Mouse (Mus musculus): ENCODE measurements around the gene Tmem19. TPM values are rescaled to one million over a fixed set of nuclear protein-coding genes. Genes with fewer than 3 reads are reported as not detected.

Tmem19 gene
- polyA plus RNA-seq, 1 experiment from 2014 or later: 34.1 TPM

GRCm38 (mm10) chr10:115314582-115315452 is 47.5 kb downstream of the Tmem19 start:
- Histone ChIP-seq H3K27ac (ENCODE audit: low read depth, low read length) (peak overlapping the region; percentile 93), H3K4me1 (ENCODE audit: control insufficient read depth, insufficient read depth, low read depth, low read length) (peaks cover 27% of the 10 kb centered on the region), H3K4me3 (ENCODE audit: low read length) (peak overlapping the region; percentile 76), H3K4me2 (ENCODE audit: low read length) (peak overlapping the region; percentile 81), H3K36me3 (ENCODE audit: control insufficient read depth, insufficient read depth, low read length) (no peaks in the 10 kb centered on the region), H3K27me3 (replicated peaks; ENCODE audit: control insufficient read depth, insufficient read depth, low read length) (no peaks in the 10 kb centered on the region), H3K9ac (ENCODE audit: low read depth, low read length) (peak overlapping the region; percentile 95), H3K9me3 (ENCODE audit: control insufficient read depth, low read length) (no peaks in the 10 kb centered on the region)
- ATAC-seq: peak; percentile 71
- 1% methylated on average over 35 of the region's 73 CpGs for WGBS

DNA sequence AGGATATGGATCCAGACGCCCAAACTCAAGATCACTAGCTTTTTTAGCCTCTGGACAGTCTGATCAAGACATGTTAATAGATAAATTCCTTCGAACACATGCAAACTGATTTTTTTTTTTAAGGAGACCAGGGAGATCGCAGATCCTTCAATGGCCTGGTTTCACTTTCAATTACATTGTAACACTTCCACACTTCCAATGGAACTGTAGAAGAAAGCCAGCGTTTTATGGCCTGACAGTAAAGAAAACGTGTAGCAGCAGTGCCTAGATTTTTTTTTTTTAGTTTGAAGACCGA is 48.1 kb downstream of the Tmem19 start:
- Histone ChIP-seq H3K9ac (ENCODE audit: low read depth, low read length) (peak overlapping the region; percentile 95), H3K4me2 (ENCODE audit: low read length) (peak overlapping the region; percentile 81), H3K36me3 (ENCODE audit: control insufficient read depth, insufficient read depth, low read length) (no peaks in the 10 kb centered on the region), H3K4me1 (ENCODE audit: control insufficient read depth, insufficient read depth, low read depth, low read length) (peaks cover 27% of the 10 kb centered on the region), H3K4me3 (ENCODE audit: low read length) (peak overlapping the region; percentile 76), H3K9me3 (ENCODE audit: control insufficient read depth, low read length) (no peaks in the 10 kb centered on the region), H3K27me3 (replicated peaks; ENCODE audit: control insufficient read depth, insufficient read depth, low read length) (no peaks in the 10 kb centered on the region), H3K27ac (ENCODE audit: low read depth, low read length) (no peak overlapping the region)
- WGBS: 20% methylated on average over 6 of the region's 6 CpGs
- ATAC-seq: no peak

- H3K9ac ChIP-seq (ENCODE audit: low read depth, low read length): peak overlapping the region; percentile 95
- no peak overlapping the region for H3K27ac ChIP-seq (ENCODE audit: low read depth, low read length)
- H3K4me2 ChIP-seq (ENCODE audit: low read length): peak overlapping the region; percentile 81
- ATAC-seq: no peak
- no peaks in the 10 kb centered on the region for H3K36me3 ChIP-seq (ENCODE audit: control insufficient read depth, insufficient read depth, low read length)
- H3K27me3 ChIP-seq (replicated peaks; ENCODE audit: control insufficient read depth, insufficient read depth, low read length): no peaks in the 10 kb centered on the region
- H3K9me3 ChIP-seq (ENCODE audit: control insufficient read depth, low read length): no peaks in the 10 kb centered on the region
- 61% methylated on average over 14 of the region's 14 CpGs for WGBS
- H3K4me1 ChIP-seq (ENCODE audit: control insufficient read depth, insufficient read depth, low read depth, low read length): peaks cover 27% of the 10 kb centered on the region
- H3K4me3 ChIP-seq (ENCODE audit: low read length): peak overlapping the region; percentile 76
These were observed 48.5 kb downstream of the Tmem19 start for GRCm38 (mm10) chr10:115313641-115314286.

GRCm38 (mm10) chr10:115312732-115313131 is 49.6 kb downstream of the Tmem19 start:
- no peaks in the 10 kb centered on the region for H3K9me3 ChIP-seq (ENCODE audit: control insufficient read depth, low read length)
- 57% methylated on average over 3 of the region's 3 CpGs for WGBS
- no peak overlapping the region for H3K4me3 ChIP-seq (ENCODE audit: low read length)
- no peaks in the 10 kb centered on the region for H3K36me3 ChIP-seq (ENCODE audit: control insufficient read depth, insufficient read depth, low read length)
- H3K27me3 ChIP-seq (replicated peaks; ENCODE audit: control insufficient read depth, insufficient read depth, low read length): no peaks in the 10 kb centered on the region
- H3K27ac ChIP-seq (ENCODE audit: low read depth, low read length): no peak overlapping the region
- no peak overlapping the region; the same call in 1 of the 2 replicates for H3K4me2 ChIP-seq (ENCODE audit: low read length)
- H3K4me1 ChIP-seq (ENCODE audit: control insufficient read depth, insufficient read depth, low read depth, low read length): peaks cover 27% of the 10 kb centered on the region
- H3K9ac ChIP-seq (ENCODE audit: low read depth, low read length): no peak overlapping the region
- ATAC-seq: no peak

GRCm38 (mm10) chr10:115312194-115312593 is 50.1 kb downstream of the Tmem19 start:
- Histone ChIP-seq H3K27ac (ENCODE audit: low read depth, low read length) (no peak overlapping the region), H3K9ac (ENCODE audit: low read depth, low read length) (no peak overlapping the region), H3K27me3 (replicated peaks; ENCODE audit: control insufficient read depth, insufficient read depth, low read length) (no peaks in the 10 kb centered on the region), H3K4me3 (ENCODE audit: low read length) (no peak overlapping the region), H3K4me2 (ENCODE audit: low read length) (no peak overlapping the region), H3K9me3 (ENCODE audit: control insufficient read depth, low read length) (no peaks in the 10 kb centered on the region), H3K36me3 (ENCODE audit: control insufficient read depth, insufficient read depth, low read length) (no peaks in the 10 kb centered on the region), H3K4me1 (ENCODE audit: control insufficient read depth, insufficient read depth, low read depth, low read length) (peaks cover 27% of the 10 kb centered on the region)
- ATAC-seq: no peak
- 85% methylated on average over 5 of the region's 5 CpGs for WGBS

DNA sequence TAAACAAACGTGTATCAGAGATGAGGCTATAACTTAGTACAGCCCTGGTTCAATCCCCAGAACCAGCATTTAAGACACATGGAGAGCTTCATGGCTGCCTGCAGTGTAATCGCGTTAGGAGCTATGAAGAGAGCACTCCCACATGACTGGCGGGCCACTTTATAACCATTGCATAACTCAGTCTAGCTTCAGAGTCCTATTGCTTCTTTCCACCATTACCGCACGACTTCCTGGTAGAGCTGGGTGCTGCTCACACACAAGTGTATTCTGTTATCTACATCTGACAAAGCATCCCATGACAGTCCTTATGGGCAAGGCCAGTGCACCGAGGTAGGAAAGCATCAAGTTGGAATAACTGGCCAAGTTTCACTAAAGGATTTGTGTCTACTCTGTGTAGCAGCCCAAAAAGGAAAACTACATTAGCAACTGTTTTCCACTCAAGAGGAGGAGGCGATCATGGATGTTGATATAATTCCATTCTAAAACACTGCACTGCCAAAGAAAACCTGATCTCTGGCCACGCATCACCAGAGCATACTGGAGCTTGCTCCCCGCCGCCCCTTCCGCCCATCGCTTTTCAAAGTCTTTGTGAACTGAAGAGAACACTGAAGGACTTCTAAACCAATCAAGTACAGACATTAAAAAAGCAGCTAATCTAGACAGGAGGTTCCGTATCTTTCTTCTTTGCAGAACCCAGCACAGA is 50.9 kb downstream of the Tmem19 start:
- H3K4me3 ChIP-seq (ENCODE audit: low read length): no peak overlapping the region
- H3K9ac ChIP-seq (ENCODE audit: low read depth, low read length): no peak overlapping the region
- no peak overlapping the region for H3K4me2 ChIP-seq (ENCODE audit: low read length)
- ATAC-seq: no peak
- no peaks in the 10 kb centered on the region for H3K36me3 ChIP-seq (ENCODE audit: control insufficient read depth, insufficient read depth, low read length)
- no peaks in the 10 kb centered on the region for H3K27me3 ChIP-seq (replicated peaks; ENCODE audit: control insufficient read depth, insufficient read depth, low read length)
- WGBS: 85% methylated on average over 14 of the region's 14 CpGs
- H3K4me1 ChIP-seq (ENCODE audit: control insufficient read depth, insufficient read depth, low read depth, low read length): peaks cover 25% of the 10 kb centered on the region
- H3K27ac ChIP-seq (ENCODE audit: low read depth, low read length): no peak overlapping the region
- no peaks in the 10 kb centered on the region for H3K9me3 ChIP-seq (ENCODE audit: control insufficient read depth, low read length)

- ATAC-seq: no peak
- Histone ChIP-seq H3K4me2 (ENCODE audit: low read length) (no peak overlapping the region), H3K4me1 (ENCODE audit: control insufficient read depth, insufficient read depth, low read depth, low read length) (peaks cover 24% of the 10 kb centered on the region), H3K9me3 (ENCODE audit: control insufficient read depth, low read length) (no peaks in the 10 kb centered on the region), H3K4me3 (ENCODE audit: low read length) (no peak overlapping the region), H3K27ac (ENCODE audit: low read depth, low read length) (no peak overlapping the region), H3K9ac (ENCODE audit: low read depth, low read length) (no peak overlapping the region), H3K27me3 (replicated peaks; ENCODE audit: control insufficient read depth, insufficient read depth, low read length) (no peaks in the 10 kb centered on the region), H3K36me3 (ENCODE audit: control insufficient read depth, insufficient read depth, low read length) (no peaks in the 10 kb centered on the region)
- whole genome bisulfite sequencing: 95% methylated on average over 4 of the region's 4 CpGs
These were observed 53.1 kb downstream of the Tmem19 start for GRCm38 (mm10) chr10:115309191-115309590.

DNA sequence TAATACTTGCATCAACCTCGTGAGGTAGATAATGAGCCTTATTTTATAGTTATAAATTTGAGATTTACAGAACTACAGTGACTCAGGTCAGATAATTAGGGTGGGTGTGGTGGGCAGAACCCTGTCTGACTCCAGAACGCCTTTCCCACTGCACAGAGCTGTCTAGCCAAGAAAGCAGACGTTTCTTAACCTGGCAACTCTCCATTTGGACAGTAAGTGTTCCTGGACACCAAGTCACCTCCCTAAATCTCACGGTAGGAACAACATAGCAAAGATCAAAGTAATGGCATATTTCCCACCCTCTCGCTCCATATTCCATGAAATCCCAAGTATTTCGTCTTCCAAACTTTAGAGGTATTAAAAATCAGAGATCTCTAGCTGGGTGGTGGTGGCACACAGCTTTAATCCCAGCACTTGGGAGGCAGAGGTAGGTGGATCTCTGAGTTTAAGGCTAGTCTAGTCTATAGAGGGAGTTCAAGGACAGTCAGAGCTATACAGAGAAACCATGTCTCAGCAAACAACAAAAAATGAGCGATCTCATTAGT is 54.9 kb downstream of the Tmem19 start:
- Histone ChIP-seq H3K4me1 (ENCODE audit: control insufficient read depth, insufficient read depth, low read depth, low read length) (peaks cover 6% of the 10 kb centered on the region), H3K27me3 (replicated peaks; ENCODE audit: control insufficient read depth, insufficient read depth, low read length) (no peaks in the 10 kb centered on the region), H3K4me3 (ENCODE audit: low read length) (no peak overlapping the region), H3K9ac (ENCODE audit: low read depth, low read length) (no peak overlapping the region), H3K27ac (ENCODE audit: low read depth, low read length) (no peak overlapping the region), H3K9me3 (ENCODE audit: control insufficient read depth, low read length) (peaks cover 2% of the 10 kb centered on the region; the same call in 1 of the 2 replicates), H3K36me3 (ENCODE audit: control insufficient read depth, insufficient read depth, low read length) (peaks cover 2% of the 10 kb centered on the region; the same call in 1 of the 2 replicates), H3K4me2 (ENCODE audit: low read length) (no peak overlapping the region)
- 88% methylated on average over 7 of the region's 7 CpGs for WGBS
- ATAC-seq: no peak

DNA sequence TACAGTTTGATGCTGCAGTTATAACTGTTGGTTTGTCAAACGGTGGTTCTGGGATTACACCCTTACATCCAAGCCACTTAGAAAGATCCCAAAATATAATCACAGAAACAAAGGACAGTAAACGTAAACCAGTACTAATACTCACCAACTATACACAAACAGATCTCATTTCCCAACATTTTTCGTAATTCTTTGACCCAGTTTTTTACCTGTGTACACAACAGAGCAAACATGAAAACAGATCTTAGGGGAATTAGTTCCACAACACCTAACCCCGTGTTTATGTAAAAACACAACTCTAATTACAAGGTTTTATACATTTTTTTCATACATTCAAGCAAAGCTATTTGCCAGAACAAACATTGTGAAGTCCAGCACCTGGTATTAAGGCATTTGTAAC is 63.6 kb downstream of the Tmem19 start:
- Histone ChIP-seq H3K27ac (ENCODE audit: low read depth, low read length) (no peak overlapping the region), H3K4me3 (ENCODE audit: low read length) (no peak overlapping the region), H3K4me1 (ENCODE audit: control insufficient read depth, insufficient read depth, low read depth, low read length) (no peaks in the 10 kb centered on the region), H3K4me2 (ENCODE audit: low read length) (no peak overlapping the region), H3K27me3 (replicated peaks; ENCODE audit: control insufficient read depth, insufficient read depth, low read length) (no peaks in the 10 kb centered on the region), H3K9me3 (ENCODE audit: control insufficient read depth, low read length) (no peaks in the 10 kb centered on the region), H3K9ac (ENCODE audit: low read depth, low read length) (no peak overlapping the region), H3K36me3 (ENCODE audit: control insufficient read depth, insufficient read depth, low read length) (peaks cover 19% of the 10 kb centered on the region)
- ATAC-seq: no peak
- whole genome bisulfite sequencing: 96% methylated on average over 4 of the region's 4 CpGs

Data from hindbrain, embryonic 16.5 days (tissue).